Mouse (Mus musculus) granulocyte monocyte progenitor cell, adult 5-6 weeks (primary cell): ENCODE measurements at regions not wholly inside any gene's neighbourhood (a gene's known extent, or its start where the extent isn't known, plus 50 kb on each side); places are given as distances from the start of the nearest gene placed in this dataset.
A peak's percentile ranks its signal among the peaks of the same experiment; 100 is the strongest.

Source experiments
- ATAC-seq: replicated peaks from 2 replicates; pipeline ENCODE4 v1.8.0; 2016; ENCODE audit warnings: mild to moderate bottlenecking, moderate TSS enrichment, inconsistent platforms; ENCODE audit not compliant: poor library complexity, severe bottlenecking

GRCm38 (mm10) chr14:76799741-76800140, 236.8 kb upstream of the Ccdc122 start:
- ATAC-seq: no peak

GRCm38 (mm10) chr14:76798925-76799428, 237.6 kb upstream of the Ccdc122 start:
- ATAC-seq: no peak

GRCm38 (mm10) chr14:76798488-76798887, 238.1 kb upstream of the Ccdc122 start:
- ATAC-seq: peak; percentile 84

- no peak for ATAC-seq
These were observed 239.1 kb upstream of the Ccdc122 start for GRCm38 (mm10) chr14:76797518-76797917.

GRCm38 (mm10) chr14:76791811-76792571, 235.3 kb upstream of the Serp2 start:
- no peak for ATAC-seq

- no peak for ATAC-seq
These were observed 232.7 kb upstream of the Serp2 start for GRCm38 (mm10) chr14:76789376-76789775.

- ATAC-seq: peak; percentile 99
These were observed 230.9 kb upstream of the Serp2 start for GRCm38 (mm10) chr14:76787601-76788000.

GRCm38 (mm10) chr14:76786214-76786613, 229.5 kb upstream of the Serp2 start:
- ATAC-seq: no peak

GRCm38 (mm10) chr14:76781524-76781880, 224.8 kb upstream of the Serp2 start:
- peak; percentile 59 for ATAC-seq

- ATAC-seq: peak; percentile 64
These were observed 224.2 kb upstream of the Serp2 start for GRCm38 (mm10) chr14:76780572-76781523.

- ATAC-seq: peak; percentile 31
These were observed 222.1 kb upstream of the Serp2 start for GRCm38 (mm10) chr14:76778541-76779399.

- no peak for ATAC-seq
These were observed 218.8 kb upstream of the Serp2 start for GRCm38 (mm10) chr14:76775387-76775924.

GRCm38 (mm10) chr14:76772781-76773438, 216.2 kb upstream of the Serp2 start:
- ATAC-seq: no peak

GRCm38 (mm10) chr14:76770106-76770505, 213.4 kb upstream of the Serp2 start:
- no peak for ATAC-seq

- ATAC-seq: no peak
These were observed 210.6 kb upstream of the Serp2 start for GRCm38 (mm10) chr14:76767301-76767700.

- ATAC-seq: no peak
These were observed 209.6 kb upstream of the Serp2 start for GRCm38 (mm10) chr14:76766186-76766713.

- no peak for ATAC-seq
These were observed 208.4 kb upstream of the Serp2 start for GRCm38 (mm10) chr14:76765094-76765504.

- ATAC-seq: peak; percentile 57
These were observed 207.7 kb upstream of the Serp2 start for GRCm38 (mm10) chr14:76764390-76764796.

- ATAC-seq: no peak
These were observed 206.8 kb upstream of the Serp2 start for GRCm38 (mm10) chr14:76763539-76763938.
